ENCODE assay signal across 14 mouse cellular contexts in genomic region chr17:85341134-85341700, GRCm38 (mm10).
DNase-seq lines count a peak whose midpoint lies in the region; ATAC-seq and TF ChIP-seq lines count a peak whose summit lies in the region.
"Had no signal": no experiment of that assay in that cellular context is flagged by ENCODE, and none has a peak within 500 bp of the region (broad histone marks: within the 10 kb centered on the region; RNA-seq: fewer than 3 reads in every experiment).

No protein-coding gene starts in this region.

- no peak for TF ChIP-seq CTCF in brain, embryonic 14.5 days (IDR thresholded peaks at IDR 0.05; ENCODE audit: borderline replicate concordance, extremely low read depth, insufficient read depth, insufficient read length)
- TF ChIP-seq CTCF in lung, adult 2 months (IDR thresholded peaks at IDR 0.05; ENCODE audit: insufficient read depth, low read length) = no peak
- no peak for TF ChIP-seq CTCF in gastrocnemius, adult 2 months (IDR thresholded peaks at IDR 0.05)

- H3K9me3 ChIP-seq in forebrain, embryonic 13.5 days (replicated peaks) = no peaks in the 10 kb centered on the region
- H3K9me3 ChIP-seq in forebrain, embryonic 10.5 days = no peaks in the 10 kb centered on the region
- no peaks in the 10 kb centered on the region for H3K9me3 ChIP-seq in hindbrain, embryonic 14.5 days (ENCODE audit: control insufficient read depth, low read length)
- no peaks in the 10 kb centered on the region for H3K9me3 ChIP-seq in neural tube, embryonic 13.5 days
- no peaks in the 10 kb centered on the region for H3K9me3 ChIP-seq in kidney, embryonic 16.5 days (ENCODE audit: low read length)
- H3K9me3 ChIP-seq: heart, embryonic 15.5 days had no signal

- peaks cover 7% of the 10 kb centered on the region for H3K4me1 ChIP-seq in forebrain, embryonic 13.5 days
- H3K4me1 ChIP-seq in forebrain, embryonic 10.5 days = peaks cover 20% of the 10 kb centered on the region
- H3K4me1 ChIP-seq in hindbrain, embryonic 14.5 days (replicated peaks; ENCODE audit: control insufficient read depth, insufficient read depth, low read length) = no peaks in the 10 kb centered on the region
- peaks cover 8% of the 10 kb centered on the region; the same call in 1 of the 2 replicates for H3K4me1 ChIP-seq in neural tube, embryonic 13.5 days (replicated peaks)
- H3K4me1 ChIP-seq in kidney, embryonic 16.5 days (ENCODE audit: insufficient read depth, low read length) = no peaks in the 10 kb centered on the region
- H3K4me1 ChIP-seq in lung, adult 2 months (ENCODE audit: control insufficient read depth, insufficient read depth, low read length) = no peaks in the 10 kb centered on the region
- H3K4me1 ChIP-seq: heart, embryonic 15.5 days had no signal

- H3K27ac ChIP-seq in forebrain, embryonic 13.5 days = no peak overlapping the region
- H3K27ac ChIP-seq in forebrain, embryonic 10.5 days = no peak overlapping the region
- no peak overlapping the region for H3K27ac ChIP-seq in hindbrain, embryonic 14.5 days
- no peak overlapping the region for H3K27ac ChIP-seq in neural tube, embryonic 13.5 days (replicated peaks)
- H3K27ac ChIP-seq in kidney, embryonic 16.5 days (ENCODE audit: low read length) = no peak overlapping the region
- H3K27ac ChIP-seq in gastrocnemius, adult 2 months = no peak overlapping the region
- H3K27ac ChIP-seq: heart, embryonic 15.5 days had no signal

- DNase-seq in forebrain, embryonic 10.5 days (ENCODE audit: extremely low spot score, low spot score) = no peak
- DNase-seq in brain, embryonic 14.5 days (ENCODE audit: low read depth) = peak; percentile 58
- no peak for DNase-seq in hindbrain, embryonic 14.5 days (ENCODE audit: low spot score)
- DNase-seq in lung, adult 2 months = no peak
- no peak for DNase-seq in gastrocnemius, adult 2 months
- DNase-seq: cerebellum, adult 9-11 months; kidney, postnatal 10 days; layer of hippocampus, adult 9-11 months; right cerebral cortex, postnatal 14 days had no signal

- no peaks in the 10 kb centered on the region for H3K27me3 ChIP-seq in forebrain, embryonic 13.5 days
- no peaks in the 10 kb centered on the region for H3K27me3 ChIP-seq in forebrain, embryonic 10.5 days (ENCODE audit: poor library complexity, severe bottlenecking)
- H3K27me3 ChIP-seq in hindbrain, embryonic 14.5 days (ENCODE audit: control insufficient read depth, insufficient read depth, low read length) = no peaks in the 10 kb centered on the region
- no peaks in the 10 kb centered on the region for H3K27me3 ChIP-seq in neural tube, embryonic 13.5 days
- H3K27me3 ChIP-seq in kidney, embryonic 16.5 days (ENCODE audit: insufficient read depth, low read length) = no peaks in the 10 kb centered on the region
- H3K27me3 ChIP-seq: heart, embryonic 15.5 days had no signal

- 43% methylated on average over 18 of the region's 18 CpGs for WGBS in forebrain, embryonic 13.5 days
- WGBS in forebrain, embryonic 10.5 days = 70% methylated on average over 18 of the region's 18 CpGs
- 26% methylated on average over 18 of the region's 18 CpGs for WGBS in hindbrain, embryonic 14.5 days
- 24% methylated on average over 18 of the region's 18 CpGs for WGBS in neural tube, embryonic 13.5 days
- 80% methylated on average over 18 of the region's 18 CpGs for WGBS in kidney, embryonic 16.5 days
- 69% methylated on average over 18 of the region's 18 CpGs for WGBS in lung, adult 2 months

- TF ChIP-seq POLR2A in brain, embryonic 14.5 days (IDR thresholded peaks at IDR 0.05; ENCODE audit: borderline replicate concordance, extremely low read depth, insufficient read depth, insufficient read length, poor library complexity, severe bottlenecking) = no peak
- no peak for TF ChIP-seq POLR2A in lung, adult 2 months (IDR thresholded peaks at IDR 0.05; ENCODE audit: borderline replicate concordance, extremely low read depth, low read depth, low read length)

- ATAC-seq in forebrain, embryonic 13.5 days = peak; percentile 50; the same call in 1 of the 2 replicates
- ATAC-seq in hindbrain, embryonic 14.5 days (ENCODE audit: low FRiP score) = no peak
- peak; percentile 74 for ATAC-seq in neural tube, embryonic 13.5 days (ENCODE audit: low read depth)
- ATAC-seq in kidney, embryonic 16.5 days (ENCODE audit: low FRiP score, low TSS enrichment) = no peak
- ATAC-seq: activated CD4-positive, CD25-positive, alpha-beta regulatory T cell, adult 4 months had no signal

- no peaks in the 10 kb centered on the region for H3K36me3 ChIP-seq in forebrain, embryonic 13.5 days (ENCODE audit: poor library complexity, severe bottlenecking)
- no peaks in the 10 kb centered on the region for H3K36me3 ChIP-seq in forebrain, embryonic 10.5 days (replicated peaks)
- H3K36me3 ChIP-seq in hindbrain, embryonic 14.5 days (replicated peaks; ENCODE audit: control insufficient read depth, insufficient read depth) = no peaks in the 10 kb centered on the region
- H3K36me3 ChIP-seq in neural tube, embryonic 13.5 days = no peaks in the 10 kb centered on the region
- no peaks in the 10 kb centered on the region for H3K36me3 ChIP-seq in kidney, embryonic 16.5 days (ENCODE audit: insufficient read depth, low read length)
- H3K36me3 ChIP-seq: heart, embryonic 15.5 days had no signal

- intact Hi-C loops in gastrocnemius, adult 2 months (cut with DNase I) = no loop called here

- H3K4me2 ChIP-seq in forebrain, embryonic 13.5 days = peak overlapping the region; percentile 21; the same call in 1 of the 2 replicates
- H3K4me2 ChIP-seq in hindbrain, embryonic 14.5 days (replicated peaks) = peak overlapping the region; percentile 35
- H3K4me2 ChIP-seq in neural tube, embryonic 13.5 days = peak overlapping the region; percentile 38
- H3K4me2 ChIP-seq in kidney, embryonic 16.5 days (replicated peaks; ENCODE audit: low read depth, low read length) = no peak overlapping the region
- H3K4me2 ChIP-seq: heart, embryonic 15.5 days had no signal

- no peak overlapping the region for H3K4me3 ChIP-seq in forebrain, embryonic 13.5 days
- H3K4me3 ChIP-seq in forebrain, embryonic 10.5 days = no peak overlapping the region
- no peak overlapping the region for H3K4me3 ChIP-seq in hindbrain, embryonic 14.5 days (replicated peaks; ENCODE audit: low read length)
- no peak overlapping the region for H3K4me3 ChIP-seq in neural tube, embryonic 13.5 days
- no peak overlapping the region for H3K4me3 ChIP-seq in kidney, embryonic 16.5 days (ENCODE audit: low read length)
- no peak overlapping the region for H3K4me3 ChIP-seq in lung, adult 2 months (replicated peaks; ENCODE audit: extremely low read depth, low read depth, low read length)
- H3K4me3 ChIP-seq in gastrocnemius, adult 2 months = no peak overlapping the region
- H3K4me3 ChIP-seq: heart, embryonic 15.5 days had no signal

- H3K9ac ChIP-seq in forebrain, embryonic 13.5 days = no peak overlapping the region
- 0 out of 2 replicates have a peak overlapping the region, but pooled peaks have one; percentile 29 for H3K9ac ChIP-seq in hindbrain, embryonic 14.5 days
- H3K9ac ChIP-seq in neural tube, embryonic 13.5 days = peak overlapping the region; percentile 41
- no peak overlapping the region for H3K9ac ChIP-seq in kidney, embryonic 16.5 days (replicated peaks; ENCODE audit: low read length)
- H3K9ac ChIP-seq: heart, embryonic 15.5 days had no signal

Comparison
In these comparisons a context has a peak if more than half of its experiments do, and no peak if none do; other contexts are left out.
1. ATAC-seq: peak in forebrain, embryonic 13.5 days (single experiment) and neural tube, embryonic 13.5 days (single experiment); none in hindbrain, embryonic 14.5 days (single experiment) and kidney, embryonic 16.5 days (single experiment).
2. H3K9ac ChIP-seq: peak in hindbrain, embryonic 14.5 days (single experiment) and neural tube, embryonic 13.5 days (single experiment); none in forebrain, embryonic 13.5 days (single experiment) and kidney, embryonic 16.5 days (single experiment).